Mouse (Mus musculus) large intestine, adult 2 months (tissue): ENCODE measurements around the gene Ccr9. TPM values are rescaled to one million over a fixed set of nuclear protein-coding genes. Genes with fewer than 3 reads are reported as not detected.
"Not testable (repeated sequence)": the region's sequence is repeated elsewhere in the genome, so short reads cannot be mapped to it uniquely, and the experiment has no call there.

Experiments used
- DNase-seq: peaks from one replicate; pipeline ENCODE4 v3.0.0-alpha.2; 2012; ENCODE audit warnings: low read depth, low spot score
- WGBS: fragments of 180-500 bp; shearing (Covaris S2); methylation state at CpG from one replicate; pipeline ENCODE4 v1.1.7; 2018; 5-methylcytosine and 5-hydroxymethylcytosine counted together
- polyA plus RNA-seq: library from polyadenylated mRNA; depleted of rRNA; stranded (reverse); fragments of >200 nt; gene quantifications from 2 replicates; pipeline ENCODE4 v1.2.3, GENCODE M21; 2012

The Ccr9 gene
- polyA plus RNA-seq, 1 experiment = 4.7 TPM

GRCm38 (mm10) chr9:123709226-123709625, 31.0 kb downstream of the Ccr9 start:
- no peak for DNase-seq
- 38% methylated on average over 2 of the region's 2 CpGs for WGBS

GRCm38 (mm10) chr9:123713111-123713510, 34.9 kb downstream of the Ccr9 start:
- WGBS = 84% methylated on average over 2 of the region's 2 CpGs
- no peak for DNase-seq

DNA sequence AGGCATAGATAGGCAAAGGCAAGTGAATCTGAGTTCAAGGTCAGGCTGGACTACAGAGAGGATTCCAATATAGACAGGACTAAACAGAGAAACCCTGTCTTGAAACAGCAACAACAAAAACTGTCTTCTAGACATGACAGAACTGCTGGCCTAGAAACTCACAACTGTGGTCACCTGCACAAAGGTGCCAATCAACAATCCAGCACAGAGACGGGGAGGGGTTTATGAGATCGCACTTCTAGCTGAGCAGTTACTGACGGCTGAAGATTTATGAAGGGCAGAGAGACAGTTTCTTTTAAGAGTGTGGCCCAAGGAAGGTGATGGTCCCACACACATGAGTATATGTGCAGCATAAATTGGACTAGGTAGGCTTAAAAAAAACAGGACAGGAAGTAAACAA, 38.1 kb downstream of the Ccr9 start:
- no peak for DNase-seq
- WGBS = 15% methylated on average over 3 of the region's 3 CpGs

DNA sequence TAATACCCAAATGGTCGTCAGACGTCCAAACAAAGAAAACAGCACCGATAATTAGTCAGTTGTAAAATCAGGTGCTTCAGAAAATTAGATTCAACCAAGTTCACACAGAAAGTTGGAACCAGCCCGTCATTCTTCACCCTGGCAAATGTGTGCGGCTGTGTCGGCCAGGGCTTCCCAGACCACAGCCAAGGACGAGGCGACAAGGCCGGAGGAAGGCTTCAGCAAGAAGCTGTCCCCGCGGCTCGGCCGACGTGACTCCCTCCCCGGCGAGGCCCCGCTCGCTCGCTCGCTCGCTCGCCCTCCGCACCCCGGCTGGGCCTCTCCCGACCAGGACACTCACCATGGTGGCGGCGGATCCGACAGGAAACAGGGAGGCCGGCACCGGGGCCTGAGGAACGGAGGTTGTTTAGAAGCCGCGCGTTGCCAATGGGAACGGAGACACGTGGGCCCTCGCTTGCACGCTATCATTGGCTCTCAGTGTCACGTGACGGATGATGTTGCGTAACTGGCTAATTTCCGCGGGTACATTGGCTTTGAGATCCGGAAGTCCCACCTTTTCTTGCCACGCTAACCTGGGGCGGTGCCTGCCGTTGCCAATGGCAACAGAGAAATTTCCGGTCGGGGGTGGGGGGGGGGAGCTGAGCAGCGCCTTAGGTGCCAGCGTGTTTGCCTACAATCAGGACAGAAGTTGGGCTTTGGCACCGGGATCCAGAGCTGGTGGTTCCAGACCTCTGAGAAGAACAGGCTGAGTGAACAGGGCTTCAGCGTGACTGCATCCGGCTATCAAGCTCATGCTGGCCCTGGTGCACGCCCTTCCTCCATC, 39.2 kb downstream of the Ccr9 start, which contains the start of gene Lztfl1:
TSS of gene Lztfl1 (minus strand) at position 512 of the 823 bp plus-strand sequence.
- WGBS = under 1% methylated on average over 55 of the region's 55 CpGs
- peak; percentile 98 for DNase-seq

DNA sequence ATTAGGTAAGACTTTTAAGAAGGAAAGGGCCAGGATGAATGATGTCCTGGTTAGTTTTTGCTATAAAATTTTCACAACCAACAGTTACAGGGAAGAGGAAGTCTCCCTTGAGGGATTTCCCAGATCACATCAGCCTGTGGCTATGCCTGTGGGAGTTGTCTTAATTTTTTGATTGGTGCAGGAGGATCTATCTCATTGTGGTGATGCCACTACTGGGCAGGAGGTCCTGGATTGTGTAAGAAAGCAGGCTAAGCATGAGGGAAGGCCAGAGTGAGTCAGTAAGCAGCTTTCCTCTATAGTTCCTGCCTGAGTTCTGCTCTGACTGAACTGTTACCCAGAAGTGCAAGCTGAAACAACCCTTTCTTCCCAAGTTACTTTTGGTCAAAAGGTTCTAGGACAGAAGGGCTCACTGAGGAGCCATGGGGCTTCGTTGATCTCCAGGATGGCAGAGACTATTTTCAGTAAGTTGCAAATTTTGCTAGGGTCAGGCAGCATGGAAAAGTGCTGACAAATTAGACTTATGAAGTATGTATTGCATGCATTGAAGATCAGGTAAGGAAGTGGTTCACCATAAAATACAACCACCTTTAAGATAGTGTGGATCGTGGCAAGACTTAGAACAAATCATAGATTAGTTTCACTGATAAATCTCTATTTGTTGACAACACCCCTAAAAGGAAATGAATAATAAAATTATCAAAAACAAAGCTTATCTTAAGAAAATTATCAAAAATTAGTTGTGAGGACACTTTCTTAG, 44.7 kb downstream of the Ccr9 start:
- DNase-seq = no peak
- 60% methylated on average over 2 of the region's 2 CpGs for WGBS

DNA sequence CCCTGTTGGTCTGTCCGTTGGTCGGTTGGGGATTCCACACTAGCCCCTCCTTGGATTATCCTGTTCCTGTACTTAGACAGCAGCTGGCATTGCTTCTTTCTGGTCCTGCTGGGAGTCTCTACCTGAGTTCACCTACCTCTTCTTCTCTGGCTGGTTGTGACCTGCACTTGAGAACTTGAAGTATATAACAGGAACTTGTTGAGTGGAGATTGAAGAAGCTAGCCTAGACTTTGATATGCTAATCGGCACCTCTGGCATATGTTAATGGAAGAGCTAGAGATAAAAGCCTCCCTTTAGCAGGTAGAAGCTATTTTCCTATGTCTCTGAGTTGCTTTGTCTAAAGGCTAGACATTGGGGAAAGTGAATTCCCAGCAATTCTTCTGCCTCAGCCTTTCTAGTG, 53.0 kb downstream of the Ccr9 start:
- 83% methylated on average over 3 of the region's 3 CpGs for WGBS
- no peak for DNase-seq

DNA sequence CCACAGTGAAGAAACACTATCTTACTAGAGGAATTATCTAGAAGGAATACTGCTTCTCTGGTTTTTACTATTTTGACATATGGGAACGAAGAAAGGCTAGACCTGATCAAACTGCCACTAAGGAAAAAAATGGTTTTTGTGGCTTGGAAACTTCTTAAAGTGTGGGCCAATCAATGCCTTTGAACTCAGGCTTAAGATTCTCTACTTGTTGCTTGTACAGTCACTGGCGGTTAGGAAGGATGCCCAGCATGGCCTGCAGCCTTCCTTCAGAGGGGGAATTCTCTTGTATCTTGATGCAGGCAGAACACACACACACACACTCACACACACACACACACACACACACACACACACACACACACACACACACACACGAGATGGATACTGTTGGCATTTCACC, 55.9 kb downstream of the Ccr9 start:
- WGBS = 63% methylated on average over 3 of the region's 3 CpGs
- no peak for DNase-seq

DNA sequence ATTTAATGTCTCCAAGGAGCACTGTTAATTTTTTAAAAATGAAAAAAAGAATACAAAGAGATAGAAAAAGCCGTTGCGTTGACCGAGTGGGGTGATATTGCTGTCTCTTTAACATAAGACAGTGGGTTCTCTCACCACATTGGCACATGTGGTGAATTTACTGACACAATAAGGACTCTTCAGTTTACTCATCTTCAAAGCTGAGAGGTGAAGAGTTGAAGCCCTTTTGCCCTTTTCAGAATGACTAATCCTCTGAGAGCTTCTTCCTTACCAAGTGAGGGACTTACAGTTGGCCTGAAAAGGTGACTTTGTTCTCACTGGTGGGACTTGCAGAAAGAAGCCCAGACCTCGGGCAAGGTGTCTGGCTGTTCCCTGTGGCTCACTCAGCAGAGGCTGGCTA, 62.6 kb downstream of the Ccr9 start:
- WGBS = 82% methylated on average over 4 of the region's 4 CpGs
- DNase-seq = no peak

DNA sequence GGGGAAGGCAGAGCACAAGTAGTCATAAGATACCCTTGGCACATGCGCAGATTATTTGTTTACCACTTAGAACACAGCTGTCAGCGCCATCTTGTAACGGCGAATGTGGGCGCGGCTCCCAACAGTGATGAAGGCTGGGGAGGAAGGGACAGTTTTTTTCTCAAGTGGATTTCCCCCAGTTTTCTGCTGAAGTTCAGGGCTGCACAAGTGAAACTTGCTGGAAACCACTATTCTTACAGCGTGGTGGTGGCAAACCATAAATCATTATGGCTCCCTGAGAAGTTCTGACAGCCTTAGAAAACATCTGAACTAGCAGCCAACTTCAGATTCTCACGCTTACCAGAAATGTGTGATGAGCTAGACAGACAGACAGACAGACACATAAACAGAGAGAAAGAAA, 71.4 kb downstream of the Ccr9 start:
- 86% methylated on average over 8 of the region's 8 CpGs for WGBS
- DNase-seq = not testable (repeated sequence)

DNA sequence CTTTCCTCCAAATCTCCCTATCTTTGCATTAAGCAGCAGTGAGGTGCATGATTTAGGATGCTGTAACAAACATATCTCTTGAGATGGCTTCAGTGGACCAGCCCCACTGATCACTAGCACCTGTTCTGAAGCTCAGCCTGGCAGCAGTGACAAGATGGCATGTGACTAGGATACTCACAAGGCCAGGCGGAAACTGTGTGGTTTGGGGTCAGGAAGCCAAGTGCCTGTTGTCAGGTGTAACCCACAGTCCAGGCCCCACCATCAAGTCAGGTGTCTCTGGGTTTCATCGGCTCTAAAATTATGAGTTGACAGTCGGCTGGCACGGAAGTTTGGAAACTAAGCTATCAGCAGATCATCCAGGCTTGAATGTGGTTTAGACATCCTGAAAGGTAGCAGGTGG, 76.1 kb downstream of the Ccr9 start:
- DNase-seq = no peak
- WGBS = 86% methylated on average over 4 of the region's 4 CpGs

DNA sequence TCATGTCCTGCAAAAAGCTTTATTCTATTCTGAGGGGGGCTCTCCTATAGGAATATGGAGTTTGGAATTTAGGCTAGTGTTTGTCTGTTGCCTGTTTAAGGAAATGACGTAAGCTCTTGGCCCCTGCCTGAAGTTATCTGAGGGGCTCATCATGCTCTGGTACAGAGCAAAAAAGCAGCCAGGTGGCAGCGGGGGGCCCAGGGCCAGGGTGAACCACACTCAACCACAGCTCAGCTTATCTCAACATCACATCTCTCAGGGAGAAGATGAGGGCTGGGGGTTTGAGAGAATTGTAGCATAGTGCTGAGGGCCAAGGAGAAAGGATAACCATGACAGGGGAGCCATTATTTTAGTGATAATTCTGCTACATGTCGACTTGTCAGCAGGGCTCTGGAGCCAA, 78.5 kb downstream of the Ccr9 start:
- no peak for DNase-seq
- WGBS = 70% methylated on average over 3 of the region's 3 CpGs

DNA sequence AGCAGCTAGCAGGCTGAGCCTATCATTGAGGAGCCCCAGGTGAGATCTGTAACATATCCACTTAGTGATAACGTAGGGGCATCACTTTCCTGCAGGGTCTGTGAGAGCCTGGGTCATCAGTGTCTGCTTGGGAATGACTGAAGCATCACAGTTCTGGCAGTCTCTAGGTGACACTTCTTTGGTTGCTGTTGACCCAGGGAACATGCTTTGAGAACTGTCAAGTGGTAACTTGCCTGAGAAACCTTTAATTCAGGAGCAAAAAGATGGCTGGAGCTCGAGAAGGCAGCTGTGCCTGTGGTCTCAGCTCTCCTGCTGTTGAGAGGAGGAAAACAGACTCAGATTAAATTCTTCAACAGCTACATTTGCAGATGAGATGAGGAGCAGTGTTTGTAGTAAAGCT, 79.1 kb downstream of the Ccr9 start:
- 56% methylated on average over 2 of the region's 2 CpGs for WGBS
- DNase-seq = no peak

DNA sequence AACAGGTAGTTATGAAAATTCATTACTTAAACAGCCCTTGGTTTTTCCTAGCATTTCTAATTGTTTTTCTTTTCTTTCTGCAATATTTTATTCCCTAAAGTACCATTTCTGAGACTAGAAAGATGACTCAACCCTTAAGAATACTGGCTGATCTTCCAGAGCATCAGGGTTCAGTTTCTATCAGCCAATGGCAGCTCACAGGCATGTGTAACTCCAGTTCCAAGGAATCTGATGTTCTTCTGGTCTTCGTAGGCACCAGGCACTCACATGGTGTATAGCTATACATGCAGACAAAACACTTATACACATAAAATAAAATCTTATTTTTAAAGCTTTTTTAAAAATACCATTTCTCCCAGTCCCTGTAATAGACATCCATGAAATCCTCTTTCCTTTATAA, 79.9 kb downstream of the Ccr9 start:
- 58% methylated on average over 1 of the region's 1 CpGs for WGBS
- DNase-seq = no peak

- DNase-seq = no peak
- 69% methylated on average over 4 of the region's 4 CpGs for WGBS
Observed at GRCm38 (mm10) chr9:123758645-123759044, 80.4 kb downstream of the Ccr9 start.

- 87% methylated on average over 3 of the region's 3 CpGs for WGBS
- no peak for DNase-seq
Observed at GRCm38 (mm10) chr9:123760806-123761205, 82.6 kb downstream of the Ccr9 start.

DNA sequence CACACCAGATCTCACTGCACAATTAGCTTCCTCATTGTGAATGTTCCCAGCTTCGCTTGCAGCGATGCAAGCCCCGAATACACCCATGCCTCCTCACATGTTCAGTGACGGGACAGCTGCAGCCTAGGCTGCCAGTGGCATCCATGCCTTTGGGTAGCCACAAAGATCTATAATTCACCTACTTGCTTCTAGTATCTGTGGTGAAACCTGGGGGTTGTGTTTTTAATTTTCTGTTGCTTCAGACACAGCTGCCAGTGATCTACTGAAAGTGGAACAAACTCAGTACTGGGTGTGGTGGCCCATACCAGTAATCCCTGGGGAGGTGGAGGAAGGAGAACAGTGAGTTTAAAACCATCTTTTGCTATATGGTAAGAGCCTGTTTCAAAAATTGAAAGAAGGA, 84.6 kb downstream of the Ccr9 start:
- no peak for DNase-seq
- 76% methylated on average over 4 of the region's 4 CpGs for WGBS

GRCm38 (mm10) chr9:123763771-123764170, 85.5 kb downstream of the Ccr9 start:
- DNase-seq = no peak
- 74% methylated on average over 3 of the region's 3 CpGs for WGBS

DNA sequence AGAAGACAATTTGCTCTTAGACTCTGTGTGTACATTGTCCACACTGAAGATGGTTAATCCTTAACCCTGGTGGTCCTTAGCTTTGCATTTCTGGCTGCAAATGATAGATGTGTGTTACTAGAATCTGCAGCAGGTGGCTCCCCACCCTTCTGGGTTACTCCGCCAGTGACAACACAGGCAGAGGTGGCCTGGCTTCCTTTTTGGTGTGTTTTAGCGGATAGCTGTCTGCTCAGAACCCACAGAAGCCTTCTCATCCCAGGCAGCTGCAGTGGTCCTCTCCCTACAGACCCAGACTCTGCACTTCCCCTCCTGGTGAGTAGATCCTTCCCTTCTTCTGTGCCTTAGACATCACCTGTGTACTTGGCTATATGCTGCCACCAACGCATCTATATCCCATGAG, 88.8 kb downstream of the Ccr9 start:
- DNase-seq = no peak
- 80% methylated on average over 3 of the region's 3 CpGs for WGBS

- DNase-seq = no peak
- 50% methylated on average over 1 of the region's 1 CpGs for WGBS
Observed at GRCm38 (mm10) chr9:123768443-123768842, 90.2 kb downstream of the Ccr9 start.

- WGBS = 41% methylated on average over 6 of the region's 6 CpGs
- no peak for DNase-seq
Observed at GRCm38 (mm10) chr9:123769532-123769931, 91.3 kb downstream of the Ccr9 start.

- WGBS = 29% methylated on average over 2 of the region's 2 CpGs
- DNase-seq = not testable (repeated sequence)
Observed at GRCm38 (mm10) chr9:123773299-123773698, 95.1 kb downstream of the Ccr9 start.
